Mouse (Mus musculus) erythroblast, embryonic 14.5 days (primary cell): Measurements from ENCODE around the gene Ndufs2. TPM values are rescaled to one million over a fixed set of nuclear protein-coding genes. Genes with fewer than 3 reads are reported as not detected.

ENCODE experiments used
- H3K27me3 ChIP-seq: 2 replicates; pipeline ENCODE4 v1.6.1; 2012; ENCODE audit warnings: inconsistent platforms; ENCODE audit not compliant: control insufficient read depth
- H3K36me3 ChIP-seq: 2 replicates; pipeline ENCODE4 v1.6.1; 2012; ENCODE audit warnings: mild to moderate bottlenecking, inconsistent platforms; ENCODE audit not compliant: control insufficient read depth
- H3K4me1 ChIP-seq: 2 replicates; pipeline ENCODE4 v1.6.1; 2012; ENCODE audit warnings: inconsistent platforms; ENCODE audit not compliant: control insufficient read depth
- H3K4me3 ChIP-seq: replicated peaks from 2 replicates; pipeline ENCODE3; 2012; ENCODE audit warnings: moderate library complexity, mild to moderate bottlenecking, inconsistent platforms
- H3K9me3 ChIP-seq: 2 replicates; pipeline ENCODE4 v1.6.1; 2012; ENCODE audit warnings: low read length, inconsistent platforms, mixed read lengths; ENCODE audit not compliant: control insufficient read depth
- GATA1 ChIP-seq: IDR thresholded peaks from 2 replicates; pipeline ENCODE4 v1.6.1; 2012; ENCODE audit warnings: low read length, inconsistent platforms, mixed read lengths
- TAL1 ChIP-seq: IDR thresholded peaks from 3 replicates; pipeline ENCODE4 v1.6.1; 2012; ENCODE audit warnings: low read length, inconsistent platforms, mixed read lengths
- polyA plus RNA-seq: library from polyadenylated mRNA; stranded (reverse); fragments of >175 nt; gene quantifications from 2 replicates; pipeline ENCODE4 v1.2.3, GENCODE M21; 2012

The Ndufs2 gene
- polyA plus RNA-seq, 1 experiment: 7.5 TPM

- no peaks in the 10 kb centered on the region for H3K9me3 ChIP-seq
- H3K4me3 ChIP-seq: no peak overlapping the region
- no peak for TF ChIP-seq GATA1
- TF ChIP-seq TAL1: no peak
- H3K4me1 ChIP-seq: peaks cover 22% of the 10 kb centered on the region
- no peaks in the 10 kb centered on the region for H3K27me3 ChIP-seq
- H3K36me3 ChIP-seq: peaks cover 82% of the 10 kb centered on the region
These were observed 13.8 kb downstream of the Ndufs2 start for GRCm38 (mm10) chr1:171237438-171237837.

DNA sequence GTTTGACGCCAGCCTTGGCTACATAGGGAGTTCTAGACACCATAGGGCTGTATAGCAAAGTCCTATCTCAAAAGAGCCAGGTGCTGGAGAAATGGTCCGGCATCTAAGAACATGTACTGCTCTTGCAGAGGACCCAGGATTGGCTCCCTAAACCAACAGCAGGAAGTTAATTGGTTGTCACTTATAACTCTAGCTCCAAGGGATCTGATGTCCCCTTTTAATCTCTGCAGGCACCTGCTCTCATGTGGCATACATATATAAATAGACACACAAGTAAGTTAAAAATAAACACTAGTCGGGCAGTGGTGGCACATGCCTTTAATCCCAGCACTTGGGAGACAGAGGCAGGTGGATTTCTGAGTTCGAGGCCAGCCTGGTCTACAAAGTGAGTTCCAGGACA lies 15.4 kb downstream of the Ndufs2 start:
- no peak for TF ChIP-seq GATA1
- TF ChIP-seq TAL1: no peak
- Histone ChIP-seq H3K36me3 (peaks cover 68% of the 10 kb centered on the region), H3K9me3 (no peaks in the 10 kb centered on the region), H3K27me3 (no peaks in the 10 kb centered on the region), H3K4me1 (peaks cover 30% of the 10 kb centered on the region), H3K4me3 (no peak overlapping the region)

GRCm38 (mm10) chr1:171234538-171234937 lies 16.6 kb downstream of the Ndufs2 start:
- H3K9me3 ChIP-seq: no peaks in the 10 kb centered on the region
- H3K27me3 ChIP-seq: no peaks in the 10 kb centered on the region
- peaks cover 30% of the 10 kb centered on the region for H3K4me1 ChIP-seq
- peaks cover 58% of the 10 kb centered on the region for H3K36me3 ChIP-seq
- no peak overlapping the region for H3K4me3 ChIP-seq
- TF ChIP-seq TAL1 (no peak), GATA1 (no peak)

DNA sequence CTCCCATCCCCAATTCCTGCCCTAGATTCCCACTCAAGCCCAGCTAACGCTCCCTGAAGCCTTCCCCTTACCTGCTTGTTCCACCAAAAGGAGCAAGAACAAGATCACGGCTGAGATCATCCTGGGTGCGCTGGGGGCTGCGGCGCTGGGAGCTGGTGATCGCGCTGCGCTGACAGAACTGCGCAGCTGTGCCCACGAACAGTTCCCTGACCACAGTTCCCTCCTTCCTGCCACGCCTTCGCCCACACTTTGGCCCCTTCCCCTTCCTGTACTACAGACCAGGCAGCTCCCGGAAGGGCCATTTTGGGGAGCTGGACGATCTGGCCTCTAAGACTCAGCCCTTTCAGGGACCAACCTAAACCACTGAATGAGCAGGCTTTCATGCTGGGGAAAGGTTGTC lies 17.1 kb downstream of the Ndufs2 start, which contains the start of gene Fcer1g:
Gene Fcer1g (minus strand): TSS at position 240 of the 400 bp plus-strand sequence.
- peaks cover 30% of the 10 kb centered on the region for H3K4me1 ChIP-seq
- TF ChIP-seq GATA1 (no peak), TAL1 (no peak)
- no peaks in the 10 kb centered on the region for H3K9me3 ChIP-seq
- H3K4me3 ChIP-seq: no peak within 1 kb of the TSS
- peaks cover 54% of the 10 kb centered on the region for H3K36me3 ChIP-seq
- H3K27me3 ChIP-seq: no peaks in the 10 kb centered on the region

- Histone ChIP-seq H3K4me3 (no peak overlapping the region), H3K9me3 (no peaks in the 10 kb centered on the region), H3K4me1 (peaks cover 30% of the 10 kb centered on the region), H3K27me3 (no peaks in the 10 kb centered on the region), H3K36me3 (peaks cover 44% of the 10 kb centered on the region)
- TF ChIP-seq GATA1: no peak
- no peak for TF ChIP-seq TAL1
These were observed 18.1 kb downstream of the Ndufs2 start for GRCm38 (mm10) chr1:171232800-171233730.

DNA sequence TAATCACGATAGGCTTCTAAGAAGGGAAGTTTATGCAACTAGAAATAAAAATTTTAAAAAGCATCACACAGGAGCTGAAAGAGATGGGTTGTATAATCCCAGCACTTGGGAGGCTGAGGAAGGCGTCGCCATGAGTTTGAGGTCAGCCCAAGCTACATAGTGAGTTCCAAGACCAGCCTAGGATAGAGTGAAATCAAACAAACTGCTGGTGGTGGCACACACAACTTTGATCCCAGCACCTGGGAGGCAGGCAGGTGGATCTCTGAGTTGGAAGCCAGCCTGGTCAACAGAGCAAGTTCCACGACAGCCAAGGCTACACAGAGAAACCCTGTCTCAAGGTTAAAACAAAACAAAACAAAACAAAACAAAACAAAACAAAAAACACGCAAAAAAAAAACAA lies 18.8 kb downstream of the Ndufs2 start:
- H3K4me3 ChIP-seq: no peak overlapping the region
- no peaks in the 10 kb centered on the region for H3K9me3 ChIP-seq
- H3K36me3 ChIP-seq: peaks cover 37% of the 10 kb centered on the region
- no peaks in the 10 kb centered on the region for H3K27me3 ChIP-seq
- TF ChIP-seq TAL1 (no peak), GATA1 (no peak)
- peaks cover 30% of the 10 kb centered on the region for H3K4me1 ChIP-seq

DNA sequence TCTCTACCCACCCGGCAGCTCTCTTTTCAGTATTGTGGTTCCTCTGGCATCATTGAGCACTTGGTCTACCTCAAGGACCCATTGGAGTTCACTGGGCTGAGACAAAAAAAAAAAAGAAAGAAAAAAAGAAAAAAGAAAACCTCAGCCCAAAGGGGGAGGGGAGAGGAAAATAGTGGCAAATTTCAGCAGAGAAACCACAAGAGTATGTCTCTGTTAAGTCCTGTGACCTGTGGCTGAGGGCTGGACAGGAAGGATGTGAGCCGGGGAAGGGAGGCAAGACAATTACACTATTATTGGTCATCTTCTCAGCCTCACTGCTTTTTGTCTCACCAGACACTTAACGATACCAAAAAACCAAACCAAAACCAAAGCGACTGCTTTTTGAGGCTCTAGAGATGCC lies 19.3 kb downstream of the Ndufs2 start:
- TF ChIP-seq GATA1 (no peak), TAL1 (no peak)
- no peaks in the 10 kb centered on the region for H3K27me3 ChIP-seq
- H3K4me3 ChIP-seq: no peak overlapping the region
- H3K9me3 ChIP-seq: no peaks in the 10 kb centered on the region
- H3K4me1 ChIP-seq: peaks cover 30% of the 10 kb centered on the region
- H3K36me3 ChIP-seq: peaks cover 32% of the 10 kb centered on the region

DNA sequence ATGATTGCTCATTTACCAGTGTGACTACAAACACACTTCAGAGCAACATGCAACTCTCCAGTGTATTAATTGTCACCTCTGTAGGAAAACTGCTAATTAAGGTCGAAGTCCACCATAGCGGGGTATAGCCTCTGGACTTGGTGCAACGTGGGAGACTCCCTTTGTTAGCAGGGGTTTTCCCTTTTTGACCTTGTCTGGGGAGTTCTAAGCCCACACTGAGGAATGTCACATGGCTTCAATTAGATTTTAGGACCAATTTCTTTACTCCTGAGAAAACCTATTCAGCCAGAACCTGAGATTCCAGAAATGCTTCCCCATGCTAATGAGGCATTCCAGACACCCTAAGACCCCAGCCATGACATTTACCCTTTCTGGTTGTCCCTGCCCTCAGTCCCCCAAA lies 21.0 kb downstream of the Ndufs2 start:
- Histone ChIP-seq H3K4me3 (no peak overlapping the region), H3K9me3 (no peaks in the 10 kb centered on the region), H3K4me1 (peaks cover 30% of the 10 kb centered on the region), H3K27me3 (no peaks in the 10 kb centered on the region; the same call in 1 of the 2 replicates), H3K36me3 (peaks cover 17% of the 10 kb centered on the region)
- no peak for TF ChIP-seq GATA1
- TF ChIP-seq TAL1: no peak

- no peak for TF ChIP-seq GATA1
These were observed 21.4 kb downstream of the Ndufs2 start for GRCm38 (mm10) chr1:171229750-171230149.

DNA sequence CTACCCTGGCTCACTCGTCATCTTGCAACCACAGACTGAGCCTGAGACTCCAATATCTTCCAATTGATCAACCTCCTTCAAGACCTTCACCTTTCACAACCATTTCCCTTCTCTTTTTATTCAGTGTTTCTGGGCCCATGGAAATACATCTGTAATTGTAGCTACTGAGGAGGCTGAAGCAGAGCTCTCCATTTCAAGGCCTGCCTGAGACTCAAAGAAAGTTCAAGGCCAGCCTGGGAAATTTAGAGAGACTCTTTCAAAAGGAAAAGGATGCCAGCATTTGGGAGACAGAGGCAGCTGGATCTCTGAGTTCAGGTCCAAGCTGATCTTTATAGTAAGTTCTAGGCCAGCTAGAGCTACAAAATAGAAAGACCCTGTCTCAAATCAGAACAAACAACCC lies 23.3 kb downstream of the Ndufs2 start:
- H3K4me1 ChIP-seq: peaks cover 20% of the 10 kb centered on the region
- H3K4me3 ChIP-seq: no peak overlapping the region
- H3K9me3 ChIP-seq: no peaks in the 10 kb centered on the region
- TF ChIP-seq TAL1 (no peak), GATA1 (no peak)
- H3K27me3 ChIP-seq: no peaks in the 10 kb centered on the region; the same call in 1 of the 2 replicates
- no peaks in the 10 kb centered on the region; the same call in 1 of the 2 replicates for H3K36me3 ChIP-seq

More at GRCm38 (mm10) chr1:171229750-171230149, 21.4 kb downstream of the Ndufs2 start:
- H3K27me3 ChIP-seq: no peaks in the 10 kb centered on the region; the same call in 1 of the 2 replicates
- H3K4me1 ChIP-seq: peaks cover 30% of the 10 kb centered on the region
- H3K9me3 ChIP-seq: no peaks in the 10 kb centered on the region
- H3K36me3 ChIP-seq: peaks cover 13% of the 10 kb centered on the region
- H3K4me3 ChIP-seq: no peak overlapping the region
